Mouse (Mus musculus): Measurements from ENCODE around the gene Frzb. TPM values are rescaled to one million over a fixed set of nuclear protein-coding genes. Genes with fewer than 3 reads are reported as not detected.

Gene Frzb
- polyA plus RNA-seq, 1 experiment from 2014 or later: 23.5 TPM

- 29% methylated on average over 16 of the region's 16 CpGs for WGBS
- no peak for TF ChIP-seq CTCF (IDR thresholded peaks at IDR 0.05; ENCODE audit: low read depth)
- Histone ChIP-seq H3K4me2 (ENCODE audit: low read length) (no peak overlapping the region), H3K9me3 (replicated peaks; ENCODE audit: low read length) (no peaks in the 10 kb centered on the region), H3K9ac (ENCODE audit: low read depth, low read length) (no peak overlapping the region), H3K27ac (no peak overlapping the region), H3K4me3 (replicated peaks; ENCODE audit: low read depth, low read length) (no peak overlapping the region), H3K27me3 (ENCODE audit: insufficient read depth, low read length) (no peaks in the 10 kb centered on the region), H3K36me3 (ENCODE audit: insufficient read depth, low read length) (no peaks in the 10 kb centered on the region), H3K4me1 (replicated peaks; ENCODE audit: insufficient read depth, low read length) (peaks cover 6% of the 10 kb centered on the region; the same call in 1 of the 2 replicates)
- ATAC-seq (replicated peaks; ENCODE audit: low FRiP score, low read depth): peak; percentile 49; the same call in 1 of the 2 replicates
- DNase-seq (ENCODE audit: low spot score): peak; percentile 60
These were observed 18.8 kb upstream of the Frzb start for GRCm38 (mm10) chr2:80465991-80466821.

- no peak overlapping the region for H3K4me3 ChIP-seq (replicated peaks; ENCODE audit: low read depth, low read length)
- ATAC-seq (replicated peaks; ENCODE audit: low FRiP score, low read depth): no peak
- no peaks in the 10 kb centered on the region for H3K36me3 ChIP-seq (ENCODE audit: insufficient read depth, low read length)
- DNase-seq (ENCODE audit: low spot score): no peak
- H3K27me3 ChIP-seq (ENCODE audit: insufficient read depth, low read length): no peaks in the 10 kb centered on the region
- H3K27ac ChIP-seq: no peak overlapping the region
- 0 out of 2 replicates have a peak, but pooled peaks cover 1% of the 10 kb centered on the region for H3K4me1 ChIP-seq (replicated peaks; ENCODE audit: insufficient read depth, low read length)
- H3K9ac ChIP-seq (ENCODE audit: low read depth, low read length): no peak overlapping the region
- no peaks in the 10 kb centered on the region for H3K9me3 ChIP-seq (replicated peaks; ENCODE audit: low read length)
- H3K4me2 ChIP-seq (ENCODE audit: low read length): no peak overlapping the region
- no peak for TF ChIP-seq CTCF (IDR thresholded peaks at IDR 0.05; ENCODE audit: low read depth)
- WGBS: 79% methylated on average over 8 of the region's 8 CpGs
These were observed 14.4 kb upstream of the Frzb start for GRCm38 (mm10) chr2:80461827-80462226.

GRCm38 (mm10) chr2:80448231-80448630, 806 bp upstream of the Frzb start:
- no peaks in the 10 kb centered on the region for H3K27me3 ChIP-seq (ENCODE audit: insufficient read depth, low read length)
- DNase-seq (ENCODE audit: low spot score) (peak; percentile 74), ATAC-seq (replicated peaks; ENCODE audit: low FRiP score, low read depth) (peak; percentile 29; the same call in 1 of the 2 replicates)
- peak overlapping the region; percentile 56; the same call in 1 of the 2 replicates for H3K9ac ChIP-seq (ENCODE audit: low read depth, low read length)
- WGBS: 1% methylated on average over 12 of the region's 12 CpGs
- peak overlapping the region; percentile 99 for H3K4me2 ChIP-seq (ENCODE audit: low read length)
- H3K27ac ChIP-seq: 0 out of 2 replicates have a peak overlapping the region, but pooled peaks have one; percentile 50
- TF ChIP-seq CTCF (IDR thresholded peaks at IDR 0.05; ENCODE audit: low read depth): peak; percentile 44
- H3K9me3 ChIP-seq (replicated peaks; ENCODE audit: low read length): no peaks in the 10 kb centered on the region
- H3K36me3 ChIP-seq (ENCODE audit: insufficient read depth, low read length): no peaks in the 10 kb centered on the region
- H3K4me3 ChIP-seq (replicated peaks; ENCODE audit: low read depth, low read length): peak overlapping the region; percentile 57
- H3K4me1 ChIP-seq (replicated peaks; ENCODE audit: insufficient read depth, low read length): peaks cover 10% of the 10 kb centered on the region; the same call in 1 of the 2 replicates

GRCm38 (mm10) chr2:80446308-80447151, 895 bp downstream of the Frzb start:
- Histone ChIP-seq H3K9ac (ENCODE audit: low read depth, low read length) (peak overlapping the region; percentile 56), H3K4me3 (replicated peaks; ENCODE audit: low read depth, low read length) (peak overlapping the region; percentile 57), H3K4me2 (ENCODE audit: low read length) (peak overlapping the region; percentile 99), H3K27me3 (ENCODE audit: insufficient read depth, low read length) (no peaks in the 10 kb centered on the region), H3K9me3 (replicated peaks; ENCODE audit: low read length) (no peaks in the 10 kb centered on the region), H3K36me3 (ENCODE audit: insufficient read depth, low read length) (no peaks in the 10 kb centered on the region), H3K4me1 (replicated peaks; ENCODE audit: insufficient read depth, low read length) (peaks cover 10% of the 10 kb centered on the region; the same call in 1 of the 2 replicates), H3K27ac (peak overlapping the region; percentile 55)
- WGBS: under 1% methylated on average over 54 of the region's 54 CpGs
- TF ChIP-seq CTCF (IDR thresholded peaks at IDR 0.05; ENCODE audit: low read depth): no peak
- DNase-seq (ENCODE audit: low spot score): peak; percentile 55
- ATAC-seq (replicated peaks; ENCODE audit: low FRiP score, low read depth): peak; percentile 56

- 11% methylated on average over 10 of the region's 10 CpGs for WGBS
- no peak for TF ChIP-seq CTCF (IDR thresholded peaks at IDR 0.05; ENCODE audit: low read depth)
- Histone ChIP-seq H3K4me1 (replicated peaks; ENCODE audit: insufficient read depth, low read length) (peaks cover 10% of the 10 kb centered on the region; the same call in 1 of the 2 replicates), H3K4me3 (replicated peaks; ENCODE audit: low read depth, low read length) (peak overlapping the region; percentile 57), H3K9ac (ENCODE audit: low read depth, low read length) (peak overlapping the region; percentile 56), H3K27me3 (ENCODE audit: insufficient read depth, low read length) (no peaks in the 10 kb centered on the region), H3K4me2 (ENCODE audit: low read length) (peak overlapping the region; percentile 99), H3K36me3 (ENCODE audit: insufficient read depth, low read length) (no peaks in the 10 kb centered on the region), H3K9me3 (replicated peaks; ENCODE audit: low read length) (no peaks in the 10 kb centered on the region), H3K27ac (no peak overlapping the region)
- DNase-seq (ENCODE audit: low spot score) (no peak), ATAC-seq (replicated peaks; ENCODE audit: low FRiP score, low read depth) (no peak)
These were observed 1.5 kb downstream of the Frzb start for GRCm38 (mm10) chr2:80445926-80446307.

GRCm38 (mm10) chr2:80445491-80445890, 1.9 kb downstream of the Frzb start:
- 46% methylated on average over 10 of the region's 10 CpGs for WGBS
- H3K4me2 ChIP-seq (ENCODE audit: low read length): peak overlapping the region; percentile 99

More at GRCm38 (mm10) chr2:80445491-80445890, 1.9 kb downstream of the Frzb start:
- Histone ChIP-seq H3K27me3 (ENCODE audit: insufficient read depth, low read length) (no peaks in the 10 kb centered on the region), H3K9ac (ENCODE audit: low read depth, low read length) (no peak overlapping the region), H3K27ac (no peak overlapping the region), H3K9me3 (replicated peaks; ENCODE audit: low read length) (no peaks in the 10 kb centered on the region), H3K4me3 (replicated peaks; ENCODE audit: low read depth, low read length) (peak overlapping the region; percentile 57; the same call in 1 of the 2 replicates), H3K4me1 (replicated peaks; ENCODE audit: insufficient read depth, low read length) (peaks cover 10% of the 10 kb centered on the region; the same call in 1 of the 2 replicates), H3K36me3 (ENCODE audit: insufficient read depth, low read length) (no peaks in the 10 kb centered on the region)
- DNase-seq (ENCODE audit: low spot score) (no peak), ATAC-seq (replicated peaks; ENCODE audit: low FRiP score, low read depth) (no peak)
- TF ChIP-seq CTCF (IDR thresholded peaks at IDR 0.05; ENCODE audit: low read depth): no peak
